Mouse (Mus musculus): ENCODE measurements around the gene Flt3l.
"Not testable (repeated sequence)": the region's sequence is repeated elsewhere in the genome, so short reads cannot be mapped to it uniquely, and the experiment has no call there.

Gene Flt3l

DNA sequence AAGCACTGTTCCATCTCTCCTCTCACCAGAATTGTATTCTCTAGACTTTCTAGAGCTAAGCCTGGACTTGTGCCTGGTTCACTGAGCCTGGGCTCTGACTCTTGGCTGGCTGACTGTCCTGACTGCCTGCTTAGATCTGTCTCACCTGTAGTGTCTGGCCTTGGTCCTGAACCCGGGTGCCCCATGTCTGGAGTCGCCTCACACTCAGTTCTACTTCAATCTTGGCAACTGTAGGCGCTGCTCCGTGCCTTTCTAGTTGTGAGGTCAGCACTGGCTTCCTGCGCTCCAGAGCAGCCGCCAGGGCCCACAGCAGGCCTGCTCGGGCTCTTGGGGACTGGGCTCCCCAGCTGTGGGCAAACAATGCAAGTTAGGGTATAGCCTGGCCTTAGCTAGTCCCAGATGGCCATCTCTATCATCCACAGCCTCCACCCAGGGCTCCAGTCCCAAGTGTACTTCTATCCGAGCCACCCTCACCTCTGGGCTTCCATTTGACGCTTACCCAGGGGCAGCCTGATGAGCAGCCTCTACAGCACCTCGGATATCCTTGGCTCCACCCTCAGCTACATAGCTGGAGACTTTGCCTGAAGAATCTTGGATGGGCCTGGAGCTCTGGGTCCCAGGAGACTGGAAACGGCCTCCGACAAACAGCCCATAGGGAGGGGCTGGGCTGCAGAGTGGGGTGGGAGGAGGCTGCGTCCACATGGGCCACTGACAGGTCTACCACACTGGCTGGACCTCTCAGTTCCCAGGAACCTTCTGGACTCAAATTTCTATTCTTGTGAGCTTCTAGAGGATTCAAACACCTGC lies 8.3 kb upstream of the Flt3l start:
- DNase-seq (ENCODE audit: low read depth, low spot score) = no peak

DNA sequence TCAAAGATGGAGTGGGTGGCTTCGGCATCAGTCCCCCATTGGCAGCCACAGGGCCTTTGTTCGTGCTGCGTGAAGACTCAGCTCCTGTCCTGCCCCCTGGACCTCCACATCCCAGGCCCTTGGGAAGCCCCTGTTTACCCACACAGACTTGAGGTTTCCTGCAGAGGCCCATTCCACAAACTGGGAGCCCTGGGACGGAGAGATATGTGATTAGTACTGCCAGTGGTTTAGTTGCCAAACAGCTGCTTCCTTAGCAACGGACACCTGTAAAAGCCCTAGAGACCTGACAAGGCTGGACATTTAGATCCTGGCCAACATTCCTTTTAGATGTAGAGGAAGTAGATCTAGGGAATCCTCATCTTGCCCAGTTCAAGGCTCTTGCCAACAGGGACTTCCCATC lies 5.7 kb upstream of the Flt3l start:
- DNase-seq (ENCODE audit: low read depth, low spot score) = no peak

DNA sequence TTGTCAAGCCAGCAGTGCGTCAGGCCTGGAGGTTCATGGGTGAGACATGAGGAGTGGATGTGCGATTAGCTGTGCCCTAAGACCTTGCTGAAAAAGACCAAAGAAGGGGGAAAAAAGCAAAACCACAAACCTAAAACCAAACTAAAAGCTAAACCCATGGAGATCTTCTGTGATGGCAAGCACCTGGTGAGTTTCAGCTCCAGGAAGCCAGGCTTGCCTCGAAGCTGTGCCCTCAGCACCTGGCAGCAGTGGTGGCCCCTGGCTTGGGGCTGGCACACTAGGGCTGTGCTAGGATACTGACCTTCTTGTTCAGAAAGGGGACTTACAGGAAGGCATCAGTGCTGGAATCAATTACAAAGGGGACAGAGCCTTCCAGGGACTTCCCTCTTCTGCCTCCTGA lies 5.1 kb upstream of the Flt3l start:
- DNase-seq (ENCODE audit: low read depth, low spot score) = no peak

DNA sequence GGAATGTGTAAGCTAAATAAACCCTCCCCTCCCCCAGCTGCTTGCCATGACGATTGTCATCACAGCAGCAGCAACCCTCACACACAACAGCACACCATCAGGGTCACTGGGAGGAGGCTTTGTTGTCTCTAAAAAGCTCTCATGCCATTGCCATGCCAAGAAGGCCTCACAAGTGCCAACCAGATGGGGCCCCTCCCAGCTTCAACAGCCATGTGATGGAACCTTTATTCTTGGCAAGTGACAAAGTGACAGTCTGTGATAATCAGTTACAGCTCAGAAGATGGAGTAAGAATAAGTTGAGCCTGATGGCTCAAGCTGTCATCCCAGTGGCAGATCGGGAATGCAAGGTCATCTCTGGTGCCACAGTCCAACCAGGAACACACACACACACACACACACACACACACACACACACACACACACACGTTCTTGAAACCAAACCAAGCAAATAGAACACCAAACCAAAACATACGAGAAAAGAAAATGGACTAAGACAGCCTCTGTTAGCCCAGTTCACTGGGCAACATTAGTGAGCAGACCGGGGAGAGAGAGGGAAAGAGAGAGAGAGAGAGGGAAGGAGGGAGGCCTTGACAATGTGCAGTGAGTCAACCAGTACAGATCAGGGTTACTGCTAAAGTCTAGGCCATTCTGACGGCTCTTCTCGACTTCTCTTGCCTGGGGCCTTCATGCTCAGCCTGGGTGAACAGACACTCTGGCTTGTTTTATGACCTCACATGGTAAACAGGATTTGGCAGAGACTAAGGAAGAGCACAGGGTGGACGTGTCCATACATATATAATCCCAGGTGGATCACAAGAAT lies 3.9 kb upstream of the Flt3l start:
- DNase-seq (ENCODE audit: low read depth, low spot score) = no peak

DNA sequence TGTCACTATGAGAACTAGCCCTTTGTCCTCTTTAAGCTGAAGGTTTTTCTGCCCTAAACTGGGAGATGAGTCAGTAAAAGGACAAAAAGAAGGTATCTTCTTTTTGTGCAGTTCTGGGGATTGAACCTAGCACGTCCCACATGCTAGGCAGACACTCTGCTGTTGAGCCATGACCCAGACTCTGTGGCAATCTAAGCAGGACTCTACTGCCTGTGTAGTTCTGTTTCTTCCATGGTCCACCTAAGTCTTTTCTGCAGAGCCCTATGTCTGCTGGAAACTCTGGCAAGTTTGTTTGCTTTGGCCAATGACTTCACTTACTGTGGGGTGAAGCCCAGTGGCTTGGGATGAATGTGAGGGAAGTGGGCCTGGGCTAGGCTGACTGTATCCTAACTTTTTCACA lies 2.2 kb upstream of the Flt3l start:
- DNase-seq (ENCODE audit: low read depth, low spot score) = no peak

DNA sequence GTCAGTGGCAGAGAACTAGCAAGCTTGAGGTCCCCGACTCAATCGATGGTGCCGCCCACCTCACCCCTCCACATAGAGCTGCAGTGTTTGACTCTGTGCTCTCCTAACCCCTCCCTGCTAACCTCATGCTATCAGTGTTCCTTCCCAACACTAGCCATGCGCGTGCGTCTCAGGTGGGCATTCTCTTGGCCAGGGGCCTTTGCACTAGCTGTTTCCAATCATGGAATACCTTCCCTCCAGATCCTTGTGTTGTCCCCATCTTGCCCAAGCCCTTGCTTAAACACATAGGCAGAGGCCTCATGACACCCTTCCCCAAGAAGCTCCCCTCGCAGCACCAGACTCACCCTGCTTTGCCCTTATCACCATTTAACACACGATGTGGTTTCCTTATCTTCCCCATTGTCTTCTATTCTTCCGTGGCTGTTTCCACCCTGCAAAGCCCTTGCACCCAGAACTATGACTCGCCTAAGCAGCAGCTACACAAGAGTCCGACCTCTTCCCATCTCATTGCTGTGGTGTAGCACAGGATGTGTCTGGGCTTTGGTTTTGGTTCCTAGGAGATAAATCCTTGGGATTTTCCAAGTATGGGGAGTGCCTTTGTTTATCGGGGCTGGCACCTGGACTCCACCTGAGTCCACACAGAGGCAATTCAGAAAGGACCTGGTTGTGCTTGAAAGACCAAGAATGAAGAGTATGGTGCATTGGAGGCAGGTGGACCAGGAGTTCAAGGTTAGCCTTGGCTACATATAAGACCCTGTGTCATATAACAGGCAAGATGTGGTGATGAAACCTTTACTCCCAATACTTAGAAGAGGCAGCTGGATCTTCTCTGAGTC lies 1.2 kb upstream of the Flt3l start:
- DNase-seq (ENCODE audit: low read depth, low spot score) = no peak

DNA sequence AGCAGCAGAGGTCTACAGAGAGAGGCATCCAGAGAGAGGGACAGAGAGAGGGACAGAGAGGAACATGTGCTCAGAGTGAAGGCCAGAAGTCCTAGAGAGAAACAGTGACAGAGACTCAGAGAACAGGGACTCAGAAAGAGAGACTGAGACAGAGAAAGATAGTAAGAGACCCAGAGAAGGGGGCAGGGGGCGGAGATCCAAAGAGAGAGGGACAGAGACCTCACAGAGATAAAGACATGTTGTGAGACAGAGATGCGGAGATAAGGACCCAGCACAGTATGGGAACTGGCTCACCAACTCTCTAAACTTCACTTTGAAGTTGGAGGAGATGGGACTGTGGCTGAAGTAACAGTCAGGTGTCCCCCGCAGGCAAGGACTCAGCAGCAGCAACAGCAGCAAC lies 862 bp downstream of the Flt3l start:
- no peak for DNase-seq (ENCODE audit: low read depth, low spot score)

DNA sequence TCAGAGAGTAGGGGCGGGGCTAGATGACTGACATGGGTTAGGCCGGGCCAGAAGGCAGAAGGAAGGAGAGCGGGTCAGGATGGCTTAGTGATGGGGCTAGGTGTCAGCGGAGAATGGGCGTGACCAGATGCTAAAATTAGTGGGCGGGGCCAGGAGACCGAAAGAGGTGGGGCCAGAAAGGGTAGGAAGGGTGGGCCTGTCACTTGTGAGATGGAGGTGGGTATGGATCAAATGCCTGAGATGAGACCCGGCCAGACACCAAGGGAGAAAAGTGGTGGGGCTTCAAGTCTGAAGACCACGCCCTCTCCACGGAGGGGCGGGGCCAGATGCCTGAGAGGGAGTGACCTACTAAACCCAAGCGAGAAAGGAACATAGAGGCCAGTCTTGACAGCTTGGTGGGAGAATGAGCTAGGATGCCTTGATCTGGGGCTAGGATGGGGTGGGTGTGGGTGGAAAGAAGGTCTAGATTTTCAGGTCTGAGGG lies 1.6 kb downstream of the Flt3l start:
- DNase-seq (ENCODE audit: low read depth, low spot score) = no peak

DNA sequence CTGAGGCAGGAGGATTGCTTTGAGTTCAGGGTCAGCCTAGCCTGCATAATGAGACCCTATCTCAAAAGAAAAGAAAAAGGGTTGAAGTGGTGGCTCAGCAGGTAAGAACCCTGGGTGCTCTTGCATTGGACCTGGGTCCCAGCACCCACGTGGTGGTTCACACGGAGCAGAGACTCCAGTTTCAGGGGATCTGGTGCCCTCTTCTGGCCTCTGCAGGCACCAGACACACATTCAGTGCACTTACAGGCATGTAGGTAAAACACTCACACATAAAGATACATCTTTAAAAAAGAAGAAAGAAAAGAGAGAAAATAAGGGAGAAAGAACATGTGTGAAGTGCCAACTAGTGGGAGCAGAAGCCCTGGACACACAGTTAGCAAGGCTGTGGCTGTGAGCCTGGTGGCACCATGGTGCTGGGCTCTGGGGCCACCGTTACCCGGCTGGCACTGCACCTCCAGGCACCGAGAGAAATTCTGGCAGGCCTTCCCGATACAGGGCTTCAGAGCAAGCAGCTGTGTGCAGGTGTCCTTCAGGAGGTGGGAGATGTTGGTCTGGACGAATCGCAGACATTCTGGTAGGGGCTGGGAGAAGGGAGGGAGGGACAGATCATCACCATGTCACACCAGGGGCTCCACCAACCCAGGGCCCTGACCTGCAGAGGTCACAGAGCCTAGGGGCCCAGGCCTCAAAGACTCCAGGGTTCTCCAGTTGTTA lies 2.6 kb downstream of the Flt3l start:
- no peak for DNase-seq (ENCODE audit: low read depth, low spot score)

DNA sequence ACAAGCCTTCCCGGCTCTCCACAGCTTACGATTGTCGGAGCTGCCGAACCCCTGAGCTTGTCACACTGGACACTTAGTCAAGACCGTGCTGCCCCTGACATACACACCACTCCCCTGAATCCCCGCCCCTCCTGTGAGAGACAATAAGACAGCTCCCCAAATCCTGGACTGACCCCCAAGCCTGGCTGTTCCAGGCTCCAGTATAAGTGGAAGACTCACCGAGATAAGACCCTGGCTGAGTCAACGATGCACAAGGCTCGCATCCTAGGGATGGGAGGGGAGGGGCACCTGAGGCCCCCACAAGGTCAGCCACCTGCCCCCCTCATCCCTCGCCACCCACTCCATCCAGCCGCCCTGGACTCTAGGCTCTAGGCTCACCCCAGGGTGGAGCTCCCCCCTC lies 4.4 kb downstream of the Flt3l start:
- no peak for DNase-seq (ENCODE audit: low read depth, low spot score)

DNA sequence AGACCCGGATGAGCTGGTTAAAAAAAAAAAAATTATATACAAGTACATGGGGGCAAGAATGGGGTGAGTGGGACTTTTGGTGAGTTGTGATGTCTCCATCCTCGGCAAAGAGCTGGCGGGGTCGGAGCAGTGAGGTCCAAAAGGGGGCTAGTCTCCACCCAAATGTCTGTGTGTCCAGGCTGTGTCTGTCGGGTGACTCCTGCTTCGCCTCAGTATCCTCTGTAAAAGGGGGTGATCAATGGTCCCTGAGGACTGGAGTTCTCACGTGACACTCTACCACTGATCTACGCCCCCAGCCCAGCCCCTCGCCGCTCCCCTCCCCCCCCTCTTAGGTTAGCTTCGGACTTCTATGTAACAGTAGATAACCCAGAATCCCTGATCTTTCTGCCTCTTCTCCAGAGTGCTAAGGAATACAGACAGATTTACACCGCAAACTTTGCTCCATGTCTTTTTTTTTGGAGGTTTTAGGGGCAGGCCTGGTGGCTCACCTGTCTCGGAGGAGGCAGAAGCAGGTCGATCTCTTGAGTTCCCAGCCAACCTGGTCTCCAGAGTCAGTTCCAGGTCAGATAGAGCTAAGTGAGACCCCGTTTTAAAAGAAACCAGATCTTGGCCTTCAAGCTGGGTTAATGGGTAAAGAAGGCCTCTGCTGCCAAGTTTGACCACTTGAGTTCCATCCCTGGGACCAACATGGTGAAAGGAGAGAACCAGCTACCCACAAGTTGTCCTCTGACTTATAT lies 6.3 kb downstream of the Flt3l start:
- DNase-seq (ENCODE audit: low read depth, low spot score) = no peak

DNA sequence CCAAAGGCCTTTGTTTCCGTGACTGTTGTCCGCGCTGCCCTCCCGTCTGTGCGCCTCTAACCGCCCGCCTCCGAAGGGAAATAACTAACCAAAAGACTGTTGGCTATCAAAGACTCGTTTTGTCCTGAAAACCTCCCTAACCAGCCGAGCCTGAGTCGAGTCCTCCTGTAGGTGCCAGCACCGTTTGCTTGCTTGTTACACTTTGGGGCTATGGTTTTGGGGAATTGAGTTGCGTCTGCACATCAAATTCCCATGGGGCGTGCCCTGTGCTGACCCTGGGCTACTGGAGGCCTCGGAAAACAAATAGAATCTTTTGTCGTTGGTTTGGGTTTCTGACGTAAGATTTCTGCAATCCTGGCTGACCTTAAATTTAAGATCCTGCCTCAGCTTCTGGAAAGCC lies 6.9 kb downstream of the Flt3l start:
- no peak for DNase-seq (ENCODE audit: low read depth, low spot score)

DNA sequence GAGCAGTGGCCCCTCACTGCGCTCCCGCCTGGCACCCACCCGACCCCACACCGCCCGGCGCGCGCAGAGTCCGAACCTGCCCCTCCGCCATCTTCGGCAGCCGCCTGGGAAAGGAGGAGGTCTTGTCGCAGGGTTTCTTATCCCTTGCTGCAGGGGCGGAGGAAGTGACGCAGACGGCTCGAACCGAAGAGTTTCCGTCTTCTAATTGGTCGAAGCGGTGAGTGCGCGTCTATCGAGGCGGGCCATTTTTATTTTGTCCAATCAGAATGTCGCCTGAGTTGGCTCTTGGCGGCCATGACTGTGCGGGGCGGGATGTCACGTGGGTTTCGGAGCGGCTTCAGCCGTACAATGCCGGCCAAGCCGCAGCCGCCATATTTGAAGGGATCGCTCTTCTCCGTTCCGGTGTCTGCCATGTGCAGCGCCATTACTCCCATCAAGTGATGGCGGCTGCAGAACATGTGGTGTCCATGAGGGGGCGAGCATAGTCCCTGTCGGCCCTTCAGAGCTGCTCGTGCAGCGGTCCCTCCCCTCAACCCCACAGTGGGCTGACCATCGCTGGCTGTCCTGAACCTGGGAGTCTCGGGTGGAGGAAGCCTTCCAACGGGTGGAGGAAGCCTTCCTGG lies 7.5 kb downstream of the Flt3l start, which contains the start of gene Rpl13a:
Rpl13a (minus strand) TSS at position 138 of the 623 bp plus-strand sequence.
- peak; percentile 99 for DNase-seq (ENCODE audit: low read depth, low spot score)

DNA sequence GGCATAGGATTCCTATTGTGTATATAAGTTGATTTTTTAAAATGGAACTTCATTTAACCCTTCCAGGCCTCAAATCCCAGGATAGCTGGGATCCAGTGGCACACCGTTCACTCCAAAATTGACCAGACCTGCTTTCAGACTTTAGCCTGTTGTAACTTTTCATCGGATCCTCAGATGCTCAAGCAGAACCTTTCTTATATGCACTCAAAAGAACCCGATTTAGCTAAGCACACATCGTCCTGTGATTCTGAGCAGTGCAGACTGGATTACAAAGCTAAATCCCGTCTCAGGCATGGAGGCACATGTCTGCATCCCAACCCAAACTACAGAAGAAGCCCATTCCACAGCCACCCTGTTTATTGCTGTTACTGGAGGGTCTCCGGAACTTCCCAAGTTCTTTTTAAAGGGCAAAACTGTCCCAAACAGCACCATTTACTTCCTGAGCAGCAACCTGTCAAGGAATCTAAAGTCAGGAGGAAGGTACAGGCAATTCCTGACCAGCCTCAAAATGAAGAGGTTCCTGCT lies 8.5 kb downstream of the Flt3l start:
- DNase-seq (ENCODE audit: low read depth, low spot score) = no peak

DNA sequence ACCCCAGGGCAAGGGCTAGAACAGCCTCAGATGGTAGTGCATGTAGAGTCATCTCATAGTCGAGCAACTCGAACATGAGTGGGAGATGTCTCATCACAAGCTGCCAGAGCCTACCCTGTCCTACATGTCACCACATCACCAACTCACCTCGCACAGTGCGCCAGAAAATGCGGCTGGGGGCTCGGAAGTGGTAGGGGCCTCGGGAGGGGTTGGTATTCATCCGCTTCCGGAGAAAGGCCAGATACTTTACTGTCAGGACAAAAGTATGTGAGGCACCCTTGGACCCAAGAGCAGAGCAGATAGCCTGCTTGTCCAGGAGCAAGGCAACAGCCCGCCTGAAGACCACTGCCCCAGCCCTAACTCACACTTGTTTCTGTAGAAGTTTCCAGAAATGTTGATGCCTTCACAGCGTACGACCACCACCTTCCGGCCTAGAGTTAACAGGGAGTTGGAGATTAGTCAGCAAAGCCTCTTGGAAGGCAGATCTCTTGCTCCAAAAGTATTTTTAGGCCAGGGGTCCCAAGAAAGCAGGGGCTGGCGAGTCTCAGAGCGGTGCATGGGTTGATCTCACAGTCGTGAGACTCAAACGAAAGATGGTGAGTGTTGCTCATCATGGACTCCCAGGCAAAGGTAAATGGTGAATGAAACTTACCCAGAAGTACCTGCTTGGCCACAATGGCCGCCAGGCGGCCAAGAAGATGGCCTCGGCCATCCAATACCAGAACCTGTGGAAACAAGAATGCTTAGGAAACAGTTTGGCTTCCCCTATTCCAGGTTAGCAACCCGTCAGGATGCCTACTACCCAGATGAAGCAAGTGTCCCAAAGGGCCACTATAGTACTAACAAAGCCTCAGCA lies 9.2 kb downstream of the Flt3l start:
- no peak for DNase-seq (ENCODE audit: low read depth, low spot score)

DNA sequence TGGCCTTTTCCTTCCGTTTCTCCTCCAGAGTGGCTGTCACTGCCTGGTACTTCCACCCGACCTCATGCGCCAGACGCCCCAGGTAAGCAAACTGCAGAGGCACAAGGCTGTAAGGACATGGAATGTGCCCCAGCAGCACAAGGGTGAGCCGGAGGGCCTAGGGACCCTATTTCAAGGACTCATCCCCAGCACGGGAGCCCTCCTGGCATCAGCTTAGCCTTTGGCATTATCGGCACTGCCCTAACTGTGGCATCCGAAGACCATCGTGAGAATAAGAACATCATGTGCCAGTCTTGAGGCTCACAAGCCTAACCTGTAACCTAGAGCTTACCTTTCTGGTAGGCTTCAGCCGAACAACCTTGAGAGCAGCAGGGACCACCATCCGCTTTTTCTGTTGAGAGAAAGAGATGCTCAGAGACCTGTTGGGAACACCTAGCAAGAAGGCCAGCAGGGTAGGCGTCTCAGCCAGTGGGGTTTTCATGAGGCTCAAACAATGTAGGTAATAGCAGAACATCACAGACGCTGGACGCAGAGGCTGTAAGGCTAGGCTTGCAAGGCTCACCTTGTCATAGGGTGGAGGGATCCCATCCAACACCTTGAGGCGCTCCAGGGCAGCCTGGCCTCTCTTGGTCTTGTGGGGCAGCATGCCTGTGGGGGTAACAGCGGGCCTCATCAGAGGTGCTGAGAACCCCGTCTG lies 9.9 kb downstream of the Flt3l start:
- DNase-seq (ENCODE audit: low read depth, low spot score) = no peak

DNA sequence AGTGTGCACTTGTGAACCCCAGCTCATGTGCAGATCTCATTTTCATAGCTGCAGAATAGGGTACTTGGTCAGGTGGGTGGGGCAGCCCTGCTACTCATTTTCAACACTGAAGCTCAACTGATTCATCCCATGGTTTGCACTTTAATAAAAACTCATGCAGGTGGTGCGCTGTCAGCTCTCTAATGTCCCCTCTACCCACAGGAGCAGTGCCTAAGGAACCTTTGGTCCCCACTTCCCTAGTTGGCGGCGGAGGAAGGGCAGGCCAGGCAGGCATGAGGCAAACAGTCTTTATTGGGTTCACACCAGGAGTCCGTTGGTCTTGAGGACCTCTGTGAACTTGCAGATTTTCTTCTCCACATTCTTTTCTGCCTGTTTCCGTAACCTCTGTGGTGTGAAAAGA lies 10.6 kb downstream of the Flt3l start:
- not testable (repeated sequence) for DNase-seq (ENCODE audit: low read depth, low spot score)

DNA sequence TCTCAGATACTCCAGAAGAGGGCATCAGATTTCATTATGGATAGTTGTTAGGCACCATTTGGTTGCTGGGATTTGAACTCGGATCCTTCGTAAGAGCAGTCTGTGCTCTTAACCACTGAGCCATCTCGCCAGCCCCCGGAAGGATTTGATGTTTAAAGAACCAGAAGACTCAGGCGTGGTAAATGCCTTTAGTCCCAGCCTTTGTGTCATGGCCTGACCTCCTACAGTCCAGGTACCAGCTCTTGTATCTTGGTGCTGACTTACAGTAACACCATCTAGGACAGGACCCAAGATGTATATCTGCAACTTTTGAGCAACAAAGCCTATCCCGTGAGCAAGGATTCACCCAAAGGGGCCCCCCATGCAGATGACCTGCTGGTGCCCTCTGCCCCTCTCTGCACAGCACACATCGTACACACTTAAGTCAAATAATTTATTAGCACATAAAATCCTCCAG lies 11.1 kb downstream of the Flt3l start:
- DNase-seq (ENCODE audit: low read depth, low spot score) = no peak
